Comparison of ENCODE assay signal across 7 mouse cellular contexts in the genomic region with DNA sequence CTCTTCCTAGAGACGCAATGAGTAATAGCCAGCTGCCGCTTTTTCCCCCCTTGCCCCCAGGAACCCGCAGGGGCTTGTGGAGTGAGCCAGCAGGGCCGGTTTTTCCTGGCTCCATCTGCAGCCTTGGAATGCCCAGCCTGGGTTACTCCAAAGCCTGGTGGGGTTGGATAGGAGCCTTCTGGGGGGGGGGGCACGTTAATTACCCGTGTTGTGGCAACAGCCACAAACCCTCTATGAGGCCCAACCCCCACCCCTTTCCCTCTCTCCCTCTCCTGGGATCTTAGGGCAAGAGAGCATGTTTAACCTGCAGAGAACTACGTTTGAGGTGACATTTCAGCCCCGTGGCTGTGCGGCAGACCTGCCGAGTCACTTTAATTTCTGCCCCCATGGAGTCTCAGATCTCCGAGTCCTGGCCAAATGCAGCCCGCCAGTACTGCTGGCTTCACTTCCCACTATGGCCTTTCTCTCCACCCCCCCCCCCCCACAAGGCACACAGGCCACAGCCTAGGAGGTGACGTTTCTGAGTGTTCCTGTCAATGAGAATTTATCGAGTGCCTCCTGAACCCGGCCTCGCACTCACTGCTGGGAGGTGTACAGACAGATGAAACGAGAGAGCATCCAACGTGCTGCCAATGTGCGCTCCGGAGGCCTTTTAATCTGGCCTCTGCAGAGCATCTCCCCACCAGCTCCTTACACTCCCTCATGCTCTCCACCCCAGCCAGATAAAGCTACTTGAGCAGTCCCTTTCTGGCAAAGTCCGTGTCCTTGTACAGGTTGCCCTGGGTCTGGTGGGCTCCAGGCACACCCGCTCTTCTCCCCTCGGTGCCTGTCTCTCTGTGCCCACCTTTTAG. TPM values are rescaled to one million over a fixed set of nuclear protein-coding genes. Genes with fewer than 3 reads are reported as not detected.
A peak's percentile ranks its signal among the peaks of the same experiment; 100 is the strongest.
DNase-seq lines count a peak whose midpoint lies in the region; ATAC-seq and TF ChIP-seq lines count a peak whose summit lies in the region.

No protein-coding gene starts in this region.

- no peak for DNase-seq in spleen, adult 2 months (ENCODE audit: low read depth in 1 of 2, low spot score in 2 of 2)
- DNase-seq in spleen, postnatal 14 days (ENCODE audit: low spot score in 2 of 2) = no peak
- DNase-seq in embryonic facial prominence, embryonic 11.5 days (ENCODE audit: low spot score) = no peak
- peak; percentile 60 for DNase-seq in hindbrain, postnatal 0 days (ENCODE audit: low spot score)
- DNase-seq in thymus, postnatal 4 days = peak; percentile 66
- no peak for DNase-seq in frontal cortex, postnatal 14 days (ENCODE audit: low spot score in 2 of 2)

- peak overlapping the region; percentile 15; the same call in 1 of the 2 replicates for H3K9ac ChIP-seq in embryonic facial prominence, embryonic 11.5 days (replicated peaks; ENCODE audit: low read length)
- 0 out of 2 replicates have a peak overlapping the region, but pooled peaks have one; percentile 17 for H3K9ac ChIP-seq in hindbrain, postnatal 0 days (replicated peaks; ENCODE audit: low read length)
- peak overlapping the region; percentile 94 for H3K9ac ChIP-seq in liver, embryonic 16.5 days (ENCODE audit: low read depth, low read length)

- H3K27ac ChIP-seq in spleen, adult 2 months (ENCODE audit: insufficient read depth, low read length) = peak overlapping the region; percentile 80
- 0 out of 2 replicates have a peak overlapping the region, but pooled peaks have one; percentile 5 for H3K27ac ChIP-seq in embryonic facial prominence, embryonic 11.5 days (replicated peaks; ENCODE audit: low read depth, low read length)
- H3K27ac ChIP-seq in hindbrain, postnatal 0 days = peak overlapping the region; percentile 92
- peak overlapping the region; percentile 95 for H3K27ac ChIP-seq in liver, embryonic 16.5 days (ENCODE audit: low read length)

- H3K4me1 ChIP-seq in spleen, adult 2 months (ENCODE audit: control insufficient read depth, insufficient read depth, insufficient read length) = peaks cover 50% of the 10 kb centered on the region
- H3K4me1 ChIP-seq in embryonic facial prominence, embryonic 11.5 days (ENCODE audit: control insufficient read depth, insufficient read depth, low read length) = peaks cover 40% of the 10 kb centered on the region
- H3K4me1 ChIP-seq in hindbrain, postnatal 0 days (ENCODE audit: insufficient read depth, low read length) = peaks cover 34% of the 10 kb centered on the region
- H3K4me1 ChIP-seq in liver, embryonic 16.5 days (ENCODE audit: control insufficient read depth, low read depth, low read length) = peaks cover 92% of the 10 kb centered on the region

- TF ChIP-seq POLR2A in spleen, adult 2 months (IDR thresholded peaks at IDR 0.05; ENCODE audit: low read depth, low read length) = no peak

- no peak for TF ChIP-seq CTCF in spleen, adult 2 months (IDR thresholded peaks at IDR 0.05; ENCODE audit: extremely low read depth, insufficient read depth, insufficient read length, insufficient replicate concordance)
- TF ChIP-seq CTCF in hindbrain, postnatal 0 days (IDR thresholded peaks at IDR 0.05; ENCODE audit: low read depth) = no peak

- peaks cover 10% of the 10 kb centered on the region for H3K27me3 ChIP-seq in spleen, adult 2 months (ENCODE audit: control insufficient read depth, insufficient read depth, low read length)
- no peaks in the 10 kb centered on the region; the same call in 1 of the 2 replicates for H3K27me3 ChIP-seq in embryonic facial prominence, embryonic 11.5 days (ENCODE audit: control insufficient read depth, insufficient read depth, low read length)
- H3K27me3 ChIP-seq in hindbrain, postnatal 0 days (ENCODE audit: insufficient read depth, low read length) = no peaks in the 10 kb centered on the region
- H3K27me3 ChIP-seq in liver, embryonic 16.5 days (ENCODE audit: control insufficient read depth, insufficient read depth, low read depth, low read length) = no peaks in the 10 kb centered on the region

- H3K4me3 ChIP-seq in spleen, adult 2 months (ENCODE audit: extremely low read depth, insufficient read depth, insufficient read length) = peak overlapping the region; percentile 33; the same call in 1 of the 2 replicates
- H3K4me3 ChIP-seq in embryonic facial prominence, embryonic 11.5 days (ENCODE audit: low read depth, low read length) = peak overlapping the region; percentile 10; the same call in 1 of the 2 replicates
- H3K4me3 ChIP-seq in hindbrain, postnatal 0 days (ENCODE audit: low read length) = no peak overlapping the region
- H3K4me3 ChIP-seq in liver, embryonic 16.5 days (ENCODE audit: low read depth, low read length) = peak overlapping the region; percentile 95

- H3K4me2 ChIP-seq in embryonic facial prominence, embryonic 11.5 days (ENCODE audit: low read depth, low read length) = peak overlapping the region; percentile 98
- H3K4me2 ChIP-seq in hindbrain, postnatal 0 days (ENCODE audit: low read depth, low read length) = peak overlapping the region; percentile 99; the same call in 1 of the 2 replicates
- H3K4me2 ChIP-seq in liver, embryonic 16.5 days (ENCODE audit: low read depth, low read length) = peak overlapping the region; percentile 99

- ATAC-seq in embryonic facial prominence, embryonic 11.5 days (replicated peaks; ENCODE audit: insufficient number of reproducible peaks, low FRiP score, low TSS enrichment, low read depth) = no peak
- no peak for ATAC-seq in hindbrain, postnatal 0 days
- ATAC-seq in liver, embryonic 16.5 days (ENCODE audit: low read depth) = peak; percentile 37

- no peaks in the 10 kb centered on the region for H3K9me3 ChIP-seq in embryonic facial prominence, embryonic 11.5 days (replicated peaks; ENCODE audit: control insufficient read depth, low read length)
- H3K9me3 ChIP-seq in hindbrain, postnatal 0 days (ENCODE audit: low read length) = no peaks in the 10 kb centered on the region
- no peaks in the 10 kb centered on the region for H3K9me3 ChIP-seq in liver, embryonic 16.5 days (replicated peaks; ENCODE audit: control insufficient read depth, low read length)

- H3K36me3 ChIP-seq in spleen, adult 2 months (ENCODE audit: control insufficient read depth, insufficient read depth, low read length) = no peaks in the 10 kb centered on the region
- no peaks in the 10 kb centered on the region for H3K36me3 ChIP-seq in embryonic facial prominence, embryonic 11.5 days (replicated peaks; ENCODE audit: control insufficient read depth, insufficient read depth, low read depth, low read length)
- H3K36me3 ChIP-seq in hindbrain, postnatal 0 days (ENCODE audit: insufficient read depth, low read length) = no peaks in the 10 kb centered on the region
- no peaks in the 10 kb centered on the region; the same call in 1 of the 2 replicates for H3K36me3 ChIP-seq in liver, embryonic 16.5 days (ENCODE audit: control insufficient read depth, insufficient read depth)

- WGBS in spleen, adult 2 months = 21% methylated on average over 23 of the region's 23 CpGs
- WGBS in embryonic facial prominence, embryonic 11.5 days = 24% methylated on average over 23 of the region's 23 CpGs
- WGBS in hindbrain, postnatal 0 days = 28% methylated on average over 23 of the region's 23 CpGs
- WGBS in liver, embryonic 16.5 days (ENCODE audit: insufficient replicate concordance) = 10% methylated on average over 23 of the region's 23 CpGs

RNA-seq across cellular contexts. Expression of a gene that starts 49.1 kb away (rescaled TPM):
- polyA plus RNA-seq in spleen, adult 2 months (2012; rRNA removed) = 8.1 and 14.7 TPM in 2 replicates
- polyA plus RNA-seq in embryonic facial prominence, embryonic 11.5 days (2014; fragmentation: Nextera tagmentation; extraction: Ambion mirVana) = 127 and 132 TPM in 2 replicates
- 2.8 and 12.3 TPM in 2 replicates for total RNA-seq in hindbrain, postnatal 0 days (2014; rRNA removed)
- 17.2 and 20.6 TPM in 2 replicates for polyA plus RNA-seq in hindbrain, postnatal 0 days (2015; fragmentation: Nextera tagmentation; extraction: Ambion mirVana)
- 40.6 and 43.3 TPM in 2 replicates for polyA plus RNA-seq in liver, embryonic 16.5 days (2015; fragmentation: Nextera tagmentation; extraction: Ambion mirVana)

Comparison
In these comparisons a context has a peak if more than half of its experiments do, and no peak if none do; other contexts are left out.
1. DNase-seq: peak in hindbrain, postnatal 0 days (single experiment) and thymus, postnatal 4 days (single experiment); none in spleen, adult 2 months (0 of 2), spleen, postnatal 14 days (0 of 2), embryonic facial prominence, embryonic 11.5 days (single experiment) and frontal cortex, postnatal 14 days (0 of 2).
2. H3K27ac ChIP-seq: peak in every context shown above with its lines; median percentile 95 in liver, embryonic 16.5 days; 92 in hindbrain, postnatal 0 days; 80 in spleen, adult 2 months; 5 in embryonic facial prominence, embryonic 11.5 days.
3. H3K9ac ChIP-seq: peak in every context shown above with its lines; median percentile 94 in liver, embryonic 16.5 days; 17 in hindbrain, postnatal 0 days; 15 in embryonic facial prominence, embryonic 11.5 days.
4. Peak in every context shown above with its lines, with median percentiles within 50 percentile points of each other: H3K4me2 ChIP-seq.